Mouse (Mus musculus): ENCODE measurements around the gene Rpp25l. TPM values are rescaled to one million over a fixed set of nuclear protein-coding genes. Genes with fewer than 3 reads are reported as not detected.
"Not testable (repeated sequence)": the region's sequence is repeated elsewhere in the genome, so short reads cannot be mapped to it uniquely, and the experiment has no call there.

Gene Rpp25l
- polyA plus RNA-seq, 1 experiment, result 94.5 TPM

- TF ChIP-seq GATA1 (IDR thresholded peaks at IDR 0.05; ENCODE audit: low read length), result no peak
Measured at GRCm38 (mm10) chr4:41710229-41710628, 3.1 kb downstream of the Rpp25l start.

GRCm38 (mm10) chr4:41708192-41708745 is 5.1 kb downstream of the Rpp25l start:
- TF ChIP-seq GATA1 (IDR thresholded peaks at IDR 0.05; ENCODE audit: low read length), result no peak

GRCm38 (mm10) chr4:41707011-41707535 is 6.3 kb downstream of the Rpp25l start:
- TF ChIP-seq GATA1 (IDR thresholded peaks at IDR 0.05; ENCODE audit: low read length), result no peak

- TF ChIP-seq GATA1 (IDR thresholded peaks at IDR 0.05; ENCODE audit: low read length), result no peak
Measured at GRCm38 (mm10) chr4:41705922-41706754, 7.2 kb downstream of the Rpp25l start.

- no peak for TF ChIP-seq GATA1 (IDR thresholded peaks at IDR 0.05; ENCODE audit: low read length)
Measured at GRCm38 (mm10) chr4:41704651-41705050, 8.7 kb downstream of the Rpp25l start.

GRCm38 (mm10) chr4:41699783-41700182 is 13.6 kb downstream of the Rpp25l start, which contains the start of gene Il11ra1:
Il11ra1 (plus strand) TSS chr4:41699989.
- TF ChIP-seq GATA1 (IDR thresholded peaks at IDR 0.05; ENCODE audit: low read length), result not testable (repeated sequence)

GRCm38 (mm10) chr4:41696930-41697841 is 16.1 kb downstream of the Rpp25l start, which contains the start of gene Cntfr:
Cntfr (minus strand) TSS chr4:41697089.
- not testable (repeated sequence) for TF ChIP-seq GATA1 (IDR thresholded peaks at IDR 0.05; ENCODE audit: low read length)

- TF ChIP-seq GATA1 (IDR thresholded peaks at IDR 0.05; ENCODE audit: low read length), result no peak
Measured at GRCm38 (mm10) chr4:41682789-41683188, 30.5 kb downstream of the Rpp25l start.

GRCm38 (mm10) chr4:41681947-41682346 is 31.4 kb downstream of the Rpp25l start:
- no peak for TF ChIP-seq GATA1 (IDR thresholded peaks at IDR 0.05; ENCODE audit: low read length)

GRCm38 (mm10) chr4:41681176-41681575 is 32.2 kb downstream of the Rpp25l start:
- TF ChIP-seq GATA1 (IDR thresholded peaks at IDR 0.05; ENCODE audit: low read length), result no peak

GRCm38 (mm10) chr4:41679291-41679690 is 34.0 kb downstream of the Rpp25l start:
- TF ChIP-seq GATA1 (IDR thresholded peaks at IDR 0.05; ENCODE audit: low read length), result no peak

- TF ChIP-seq GATA1 (IDR thresholded peaks at IDR 0.05; ENCODE audit: low read length), result no peak
Measured at GRCm38 (mm10) chr4:41678863-41679262, 34.5 kb downstream of the Rpp25l start.

- no peak for TF ChIP-seq GATA1 (IDR thresholded peaks at IDR 0.05; ENCODE audit: low read length)
Measured at GRCm38 (mm10) chr4:41677006-41677629, 36.2 kb downstream of the Rpp25l start.

GRCm38 (mm10) chr4:41676248-41677005 is 36.9 kb downstream of the Rpp25l start:
- no peak for TF ChIP-seq GATA1 (IDR thresholded peaks at IDR 0.05; ENCODE audit: low read length)
